In the genomic region with DNA sequence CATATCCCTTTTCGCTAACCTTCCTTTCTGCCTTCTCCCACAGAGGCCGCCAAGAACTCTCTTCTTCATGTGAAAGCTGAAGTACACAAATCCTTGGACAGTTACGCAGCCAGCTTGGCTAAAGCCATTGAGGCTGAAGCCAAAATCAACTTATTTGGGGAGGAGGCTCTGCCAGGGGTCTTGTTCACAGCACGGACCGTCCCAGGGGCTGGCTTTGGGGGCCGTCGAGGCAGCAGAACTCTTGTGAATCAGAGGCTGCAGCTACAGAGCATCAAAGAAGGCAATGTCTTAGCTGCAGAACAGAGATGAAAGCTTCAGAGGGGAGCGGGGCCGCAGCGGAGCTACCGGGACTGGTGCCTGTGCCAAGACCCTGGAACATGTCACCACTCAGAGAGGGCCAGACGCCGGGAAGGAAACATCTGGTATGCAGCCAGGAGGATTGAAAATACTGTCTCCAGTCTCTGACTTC, we compare ENCODE assay signal across 13 mouse cellular contexts. TPM values are rescaled to one million over a fixed set of nuclear protein-coding genes. Genes with fewer than 3 reads are reported as not detected.
DNase-seq lines count a peak whose midpoint lies in the region; ATAC-seq and TF ChIP-seq lines count a peak whose summit lies in the region.
"Had no signal": no experiment of that assay in that cellular context is flagged by ENCODE, and none has a peak within 500 bp of the region (broad histone marks: within the 10 kb centered on the region; RNA-seq: fewer than 3 reads in every experiment).

No protein-coding gene starts in this region.

- H3K4me1 ChIP-seq in limb, embryonic 14.5 days (ENCODE audit: control insufficient read depth, insufficient read depth, low read length), result no peaks in the 10 kb centered on the region
- peaks cover 9% of the 10 kb centered on the region for H3K4me1 ChIP-seq in limb, embryonic 10.5 days
- H3K4me1 ChIP-seq in heart, postnatal 0 days (ENCODE audit: control insufficient read depth, insufficient read depth), result no peaks in the 10 kb centered on the region
- H3K4me1 ChIP-seq in midbrain, embryonic 15.5 days, result no peaks in the 10 kb centered on the region
- H3K4me1 ChIP-seq: hindbrain, embryonic 15.5 days had no signal

- no peaks in the 10 kb centered on the region for H3K27me3 ChIP-seq in limb, embryonic 14.5 days (ENCODE audit: control insufficient read depth, insufficient read depth, low read length)
- H3K27me3 ChIP-seq in limb, embryonic 10.5 days (ENCODE audit: low read depth, poor library complexity, severe bottlenecking), result no peaks in the 10 kb centered on the region
- no peaks in the 10 kb centered on the region for H3K27me3 ChIP-seq in heart, postnatal 0 days (ENCODE audit: control insufficient read depth, insufficient read depth, low read length)
- H3K27me3 ChIP-seq in midbrain, embryonic 15.5 days (replicated peaks), result no peaks in the 10 kb centered on the region
- H3K27me3 ChIP-seq: hindbrain, embryonic 15.5 days had no signal

- no peak for TF ChIP-seq CTCF in heart, postnatal 0 days (IDR thresholded peaks at IDR 0.05; ENCODE audit: low read depth)

- H3K4me3 ChIP-seq in limb, embryonic 14.5 days (replicated peaks; ENCODE audit: low read length), result no peak overlapping the region
- no peak overlapping the region for H3K4me3 ChIP-seq in limb, embryonic 10.5 days
- H3K4me3 ChIP-seq in heart, postnatal 0 days (ENCODE audit: low read depth, low read length), result no peak overlapping the region
- H3K4me3 ChIP-seq in midbrain, embryonic 15.5 days, result no peak overlapping the region
- H3K4me3 ChIP-seq: erythroblast, embryonic 14.5 days; hindbrain, embryonic 15.5 days; myocyte had no signal

- peaks cover 55% of the 10 kb centered on the region for H3K36me3 ChIP-seq in limb, embryonic 14.5 days (ENCODE audit: control insufficient read depth, insufficient read depth, low read length)
- H3K36me3 ChIP-seq in limb, embryonic 10.5 days, result peaks cover 80% of the 10 kb centered on the region
- no peaks in the 10 kb centered on the region for H3K36me3 ChIP-seq in heart, postnatal 0 days (replicated peaks; ENCODE audit: control insufficient read depth, insufficient read depth, low read length)
- peaks cover 12% of the 10 kb centered on the region; the same call in 1 of the 2 replicates for H3K36me3 ChIP-seq in midbrain, embryonic 15.5 days (replicated peaks)

- H3K27ac ChIP-seq in limb, embryonic 14.5 days (replicated peaks; ENCODE audit: low read depth, low read length), result no peak overlapping the region
- H3K27ac ChIP-seq in limb, embryonic 10.5 days, result no peak overlapping the region
- peak overlapping the region; percentile 39; the same call in 1 of the 2 replicates for H3K27ac ChIP-seq in heart, postnatal 0 days (ENCODE audit: low read depth)
- H3K27ac ChIP-seq in midbrain, embryonic 15.5 days, result no peak overlapping the region
- H3K27ac ChIP-seq: hindbrain, embryonic 15.5 days had no signal

- peak; percentile 7 for DNase-seq in adrenal gland, adult 2 months
- DNase-seq in adrenal gland, postnatal 10 days, result no peak
- peak; percentile 50 for DNase-seq in limb, embryonic 14.5 days (ENCODE audit: low spot score)
- no peak for DNase-seq in limb, embryonic 10.5 days (ENCODE audit: low spot score)
- DNase-seq in heart, postnatal 0 days (ENCODE audit: low spot score), result no peak
- peak; percentile 12 for DNase-seq in ovary, postnatal 36 days (ENCODE audit: low spot score)
- no peak for DNase-seq in right cerebral cortex, postnatal 36 days (ENCODE audit: low spot score in 2 of 2)
- DNase-seq: spleen, adult 18-20 months had no signal

- no peak for TF ChIP-seq EP300 in heart, postnatal 0 days (IDR thresholded peaks at IDR 0.05; ENCODE audit: low read depth)

- H3K9me3 ChIP-seq in limb, embryonic 14.5 days (ENCODE audit: control insufficient read depth, low read length), result no peaks in the 10 kb centered on the region
- no peaks in the 10 kb centered on the region for H3K9me3 ChIP-seq in limb, embryonic 10.5 days (replicated peaks)
- H3K9me3 ChIP-seq in heart, postnatal 0 days (replicated peaks; ENCODE audit: control insufficient read depth, low read length), result no peaks in the 10 kb centered on the region
- no peaks in the 10 kb centered on the region for H3K9me3 ChIP-seq in midbrain, embryonic 15.5 days
- H3K9me3 ChIP-seq: hindbrain, embryonic 15.5 days had no signal

- no peak for TF ChIP-seq POLR2A in limb, embryonic 14.5 days (IDR thresholded peaks at IDR 0.05; ENCODE audit: borderline replicate concordance, extremely low read depth, insufficient read depth, insufficient read length)

- ATAC-seq in limb, embryonic 14.5 days (ENCODE audit: low FRiP score, low read depth), result peak; percentile 21; the same call in 1 of the 2 replicates
- ATAC-seq in heart, postnatal 0 days (ENCODE audit: insufficient read depth, low read depth), result peak; percentile 17; the same call in 1 of the 2 replicates
- ATAC-seq in midbrain, embryonic 15.5 days (replicated peaks), result no peak

- no peak overlapping the region for H3K9ac ChIP-seq in limb, embryonic 14.5 days (ENCODE audit: low read depth, low read length, severe bottlenecking)
- H3K9ac ChIP-seq in heart, postnatal 0 days (replicated peaks; ENCODE audit: low read depth, low read length), result no peak overlapping the region
- H3K9ac ChIP-seq in midbrain, embryonic 15.5 days, result no peak overlapping the region
- H3K9ac ChIP-seq: hindbrain, embryonic 15.5 days had no signal

- no peak overlapping the region for H3K4me2 ChIP-seq in limb, embryonic 14.5 days (replicated peaks; ENCODE audit: low read depth, low read length, severe bottlenecking)
- H3K4me2 ChIP-seq in heart, postnatal 0 days (ENCODE audit: low read depth, low read length), result no peak overlapping the region
- H3K4me2 ChIP-seq in midbrain, embryonic 15.5 days, result no peak overlapping the region
- H3K4me2 ChIP-seq: hindbrain, embryonic 15.5 days; liver, embryonic 11.5 days had no signal

- 75% methylated on average over 13 of the region's 13 CpGs for WGBS in limb, embryonic 14.5 days
- 87% methylated on average over 13 of the region's 13 CpGs for WGBS in limb, embryonic 10.5 days
- 45% methylated on average over 13 of the region's 13 CpGs for WGBS in heart, postnatal 0 days
- WGBS in midbrain, embryonic 15.5 days, result 85% methylated on average over 13 of the region's 13 CpGs

RNA-seq across cellular contexts. Expression of gene Gpr161, which starts 25.8 kb away (rescaled TPM):
- 1 to 10 TPM in 1 of 2 experiments, under 1 TPM in 1; 0.58 to 1.1 TPM for total RNA-seq in adrenal gland, adult 2 months (2021)
- polyA plus RNA-seq in adrenal gland, adult 2 months (2012; rRNA removed), result 0.71 and 0.75 TPM in 2 replicates
- 1 to 10 TPM; 2.3 to 3.3 TPM for total RNA-seq in adrenal gland, postnatal 10 days (2021)
- 9.4 and 14.6 TPM in 2 replicates for polyA plus RNA-seq in limb, embryonic 14.5 days (2012; rRNA removed)
- polyA plus RNA-seq in limb, embryonic 14.5 days (2014; fragmentation: Nextera tagmentation; extraction: Ambion mirVana), result 1.8 and 2.0 TPM in 2 replicates
- 1.5 and 1.9 TPM in 2 replicates for polyA plus RNA-seq in limb, embryonic 10.5 days (2016; fragmentation: Nextera tagmentation; extraction: Ambion mirVana)
- 2.5 and 4.8 TPM in 2 replicates for total RNA-seq in heart, postnatal 0 days (2014; rRNA removed; ENCODE audit: low replicate concordance)
- polyA plus RNA-seq in heart, postnatal 0 days (2015; fragmentation: Nextera tagmentation; extraction: Ambion mirVana), result 0.19 and 0.31 TPM in 2 replicates
- 4.4 and 4.5 TPM in 2 replicates for polyA plus RNA-seq in midbrain, embryonic 15.5 days (2015; fragmentation: Nextera tagmentation; extraction: Ambion mirVana)
- polyA plus RNA-seq: erythroblast, embryonic 14.5 days had no signal

Comparison
In these comparisons a context has a peak if more than half of its experiments do, and no peak if none do; other contexts are left out.
1. DNase-seq: peak in adrenal gland, adult 2 months (single experiment), limb, embryonic 14.5 days (single experiment) and ovary, postnatal 36 days (single experiment); none in adrenal gland, postnatal 10 days (single experiment), limb, embryonic 10.5 days (single experiment), heart, postnatal 0 days (single experiment) and right cerebral cortex, postnatal 36 days (0 of 2).